Mouse (Mus musculus) right cerebral cortex, postnatal 10 days (tissue): ENCODE measurements around the gene Mst1.

ENCODE experiments used
- DNase-seq, 2 experiments: peaks; one replicate each; pipeline ENCODE4 v3.0.0; 2021; ENCODE audit warnings: low spot score in 2 of 2

Mst1 gene

DNA sequence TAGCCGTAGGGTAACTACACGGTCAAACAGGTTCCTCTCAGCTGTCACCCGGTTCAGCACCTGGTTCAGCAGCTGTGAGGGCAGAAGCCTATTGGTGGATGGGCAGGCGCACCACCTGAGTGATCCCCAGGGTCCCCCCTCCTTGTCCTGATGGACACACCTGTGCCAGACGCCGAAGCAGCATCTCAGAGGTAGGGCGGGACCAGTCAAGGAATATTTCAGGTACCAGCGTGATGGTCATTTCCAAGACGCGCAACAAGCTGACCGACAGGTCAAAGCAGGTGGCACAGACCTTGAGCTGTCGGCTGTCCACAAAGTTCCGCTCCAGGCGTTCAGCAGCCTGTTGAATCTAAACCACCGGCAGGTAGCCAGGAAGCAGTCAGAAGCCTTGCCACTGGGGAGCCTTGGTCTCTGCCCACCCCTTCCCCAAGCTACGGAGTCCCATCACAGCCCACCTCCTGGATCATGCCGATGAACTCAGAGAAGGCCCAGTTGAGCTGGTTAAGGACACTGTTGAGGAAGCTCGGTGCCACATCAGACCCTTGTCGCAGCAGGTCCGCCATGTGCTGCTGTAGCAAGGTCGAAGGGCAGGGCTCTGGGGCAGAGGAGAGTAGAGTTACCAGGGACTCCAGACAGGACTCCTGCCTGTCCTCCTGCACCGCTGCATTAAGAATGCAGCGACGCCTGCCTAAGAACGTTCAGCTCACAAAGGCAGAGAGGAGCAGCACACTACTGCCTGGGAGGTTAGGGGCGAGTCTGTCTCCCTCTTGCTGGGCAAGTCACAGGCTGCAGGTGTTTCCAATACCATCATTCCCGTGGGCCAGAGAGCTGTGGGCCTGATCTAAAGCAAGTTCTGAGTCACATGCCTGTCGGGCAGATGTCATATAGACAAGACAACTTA, 23.6 kb upstream of the Mst1 start:
- peak in 1 of 2 experiments; percentile 36 for DNase-seq

DNA sequence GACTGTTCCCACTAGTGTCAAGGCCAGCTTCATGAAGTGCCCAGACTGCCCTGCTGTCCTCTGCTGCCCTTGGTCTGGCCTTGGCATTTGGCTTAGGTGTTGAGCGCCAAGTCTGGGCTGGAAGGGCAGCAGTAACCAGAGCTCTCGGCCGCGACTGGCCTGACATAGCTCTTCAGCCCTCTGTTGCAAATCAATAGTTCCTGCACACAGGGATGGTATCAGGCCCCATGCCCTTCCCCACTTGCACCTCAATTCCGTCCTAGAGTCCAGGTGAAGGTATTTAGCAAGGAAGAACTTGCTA, 23.0 kb upstream of the Mst1 start:
- DNase-seq, result no peak

DNA sequence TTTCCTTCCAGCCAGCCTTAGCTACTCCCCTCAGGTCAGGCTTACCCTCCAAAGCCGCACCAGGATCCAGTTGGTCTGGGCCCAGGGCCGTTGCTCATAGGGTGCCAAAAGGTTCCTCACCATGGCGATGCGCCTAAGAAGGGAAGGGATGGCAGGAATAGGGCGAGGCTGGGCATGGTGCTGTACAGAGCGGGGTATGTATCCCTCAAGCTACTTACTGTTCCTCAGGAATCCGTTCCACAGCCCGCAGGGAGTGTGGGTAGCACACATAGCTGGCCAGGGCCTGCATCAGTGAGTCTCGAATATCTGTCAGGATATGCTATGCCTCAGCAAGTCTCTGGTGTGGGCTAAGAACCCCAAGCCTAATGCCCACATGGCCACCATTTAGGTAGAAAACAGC, 21.9 kb upstream of the Mst1 start:
- no peak for DNase-seq

DNA sequence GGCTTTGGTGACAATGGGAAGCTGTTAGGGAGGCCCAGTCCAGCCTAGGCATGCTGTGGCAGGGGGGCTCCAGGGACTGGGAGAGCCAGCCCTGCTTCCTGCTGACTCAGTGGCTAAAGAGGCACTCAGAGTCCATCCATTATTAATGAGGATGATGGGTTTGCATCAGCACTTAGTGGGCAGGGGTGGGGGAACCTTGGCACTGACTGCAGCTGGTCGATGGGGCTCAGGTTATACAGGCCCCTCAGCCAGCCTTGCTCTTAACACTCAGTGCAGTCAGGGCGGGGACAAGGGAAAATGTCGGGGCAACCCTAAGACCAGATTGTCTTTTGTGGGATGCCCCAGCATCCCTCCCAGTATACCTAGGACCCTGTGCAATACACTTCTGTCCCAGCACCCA, 18.1 kb upstream of the Mst1 start:
- DNase-seq, result no peak

DNA sequence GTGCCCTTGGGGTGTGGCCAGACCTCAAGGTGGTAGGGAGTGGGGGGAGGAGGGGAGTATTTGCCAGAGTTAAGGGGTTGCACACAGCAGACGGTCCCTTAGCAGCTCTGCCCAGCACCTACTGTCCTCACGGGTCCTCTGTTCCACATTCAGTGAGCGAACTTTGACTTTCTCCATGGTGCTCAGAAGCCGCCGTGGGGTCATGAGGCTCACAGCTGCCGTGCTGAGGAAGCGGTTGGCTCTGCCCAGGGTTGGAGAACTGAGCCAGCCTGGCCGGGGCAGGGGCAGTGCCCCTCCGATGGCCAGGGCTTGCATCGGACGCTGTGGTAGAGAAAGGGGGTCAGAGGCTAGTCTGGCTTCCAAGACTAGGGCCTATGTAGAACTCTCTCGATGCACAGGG, 16.9 kb upstream of the Mst1 start:
- no peak for DNase-seq

DNA sequence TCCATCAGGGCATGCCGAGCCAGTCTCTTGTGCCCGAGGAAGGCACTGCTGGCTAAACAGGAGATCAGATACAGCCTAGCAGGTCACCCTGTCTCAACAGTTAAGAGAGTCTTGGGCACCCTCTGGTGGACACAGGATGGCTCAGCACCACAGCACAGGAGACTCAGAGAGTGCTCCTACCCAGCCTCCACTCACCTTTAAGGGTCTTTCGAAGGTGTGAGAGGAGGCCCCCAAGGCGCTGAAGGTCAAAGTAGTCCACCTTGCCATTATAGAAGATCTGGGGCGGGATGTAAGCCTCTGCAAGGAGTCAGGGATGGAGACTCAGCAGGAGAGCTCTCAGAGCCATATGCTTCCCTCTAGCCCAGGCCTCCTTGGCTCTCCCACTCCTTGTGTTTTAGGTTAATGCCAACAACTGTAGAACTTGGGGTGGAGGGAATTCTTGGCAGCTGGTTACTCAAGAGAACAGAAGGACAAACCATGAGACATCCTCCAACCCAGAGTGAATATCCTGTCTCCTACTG, 14.7 kb upstream of the Mst1 start:
- peak; percentile 75 to 78 for DNase-seq

DNA sequence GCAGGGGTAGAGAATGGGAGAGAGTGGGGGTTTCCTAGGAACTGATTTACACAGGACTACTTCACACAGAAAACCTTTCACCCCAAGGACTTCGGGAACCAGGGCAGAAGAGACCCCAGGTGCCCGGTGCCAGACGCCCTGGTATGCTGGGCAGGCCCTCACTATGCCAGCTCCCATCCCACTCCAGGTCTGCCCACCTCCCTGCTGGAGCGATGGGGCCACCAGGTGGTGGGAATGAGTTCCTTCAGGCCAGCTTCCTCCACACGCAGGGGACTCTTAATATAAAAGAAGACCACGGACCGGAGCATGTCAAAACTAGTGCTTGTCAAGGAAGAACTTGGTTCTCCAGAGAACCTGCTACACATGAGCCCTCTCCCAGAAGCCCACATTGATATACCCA, 13.0 kb upstream of the Mst1 start:
- DNase-seq, result no peak

DNA sequence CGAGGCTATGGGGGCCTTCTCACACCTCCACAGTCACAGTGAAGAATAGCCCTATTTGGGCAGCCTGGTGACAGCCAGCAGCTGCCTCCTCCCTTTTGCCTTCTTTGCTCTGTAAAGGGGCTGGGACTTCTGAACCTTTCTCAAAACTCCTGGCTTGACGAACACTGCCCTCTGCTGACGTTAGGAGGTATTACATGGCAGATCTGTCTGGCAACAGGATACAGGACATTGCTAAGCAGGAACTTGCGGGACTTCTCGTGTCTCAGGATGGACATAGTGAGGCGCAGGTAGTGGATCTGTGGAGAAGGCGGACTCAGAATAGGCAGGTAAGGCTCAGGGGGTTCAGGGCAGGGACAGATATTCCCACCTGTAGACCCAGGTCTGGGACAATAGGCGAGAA, 12.3 kb upstream of the Mst1 start:
- DNase-seq, result peak; percentile 79 to 88

DNA sequence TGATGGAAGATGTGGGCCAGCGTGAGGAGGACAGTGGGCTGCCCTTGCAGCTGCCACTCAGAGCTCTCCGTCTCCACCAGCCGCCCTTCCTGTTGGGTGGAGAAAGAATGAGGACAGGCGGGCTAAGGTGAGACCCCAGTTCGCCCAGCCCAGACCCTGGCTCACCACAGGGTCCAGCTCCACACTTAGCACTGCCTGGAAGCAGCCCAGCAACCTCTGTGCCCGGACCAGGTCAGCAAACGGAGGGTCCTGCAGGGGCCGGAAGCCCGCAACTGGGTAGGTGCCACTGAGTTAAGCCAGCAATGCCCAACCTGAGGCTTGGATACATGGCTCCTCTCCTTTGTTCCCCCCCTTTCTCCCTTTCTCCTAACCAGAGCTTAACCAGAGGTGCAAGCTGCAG, 11.2 kb upstream of the Mst1 start:
- DNase-seq, result no peak

DNA sequence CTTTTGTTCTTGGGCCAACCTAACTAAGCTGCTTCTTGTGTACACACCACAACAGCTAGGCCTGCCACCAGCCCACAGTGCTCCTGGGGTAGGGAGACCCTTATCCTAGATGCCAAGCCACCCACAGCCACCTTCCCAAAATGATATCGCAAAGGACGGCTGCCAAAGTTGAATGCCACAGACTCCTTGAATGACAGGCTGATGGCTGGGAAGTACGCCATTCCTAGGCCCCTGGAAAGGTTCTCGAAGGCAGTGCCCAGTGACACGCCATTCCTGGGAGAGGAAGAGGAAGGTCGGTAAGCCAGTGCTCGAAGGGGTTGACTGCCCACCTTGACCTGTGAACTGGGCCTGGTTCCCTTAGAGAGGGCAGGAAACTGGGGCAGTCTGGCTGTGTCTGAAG, 10.7 kb upstream of the Mst1 start:
- DNase-seq, result no peak

DNA sequence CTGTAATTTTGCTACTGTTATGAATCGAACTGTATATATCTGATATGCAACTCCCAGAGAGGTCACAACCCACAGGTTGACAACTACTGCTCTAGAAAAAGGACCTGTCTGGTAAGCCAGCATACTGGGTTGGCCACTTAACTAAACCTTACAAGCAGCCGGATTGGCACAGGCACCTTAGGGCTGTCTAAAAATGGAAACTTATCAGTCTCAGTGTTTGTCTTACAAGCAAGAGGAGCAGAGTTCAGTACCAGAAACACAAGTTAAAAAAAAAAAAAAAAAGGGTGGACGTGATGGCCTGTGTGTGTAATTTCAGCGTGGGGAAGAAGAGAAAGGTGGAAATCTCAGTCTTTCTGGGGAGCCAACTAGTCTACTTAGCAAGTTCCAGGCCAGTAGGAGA, 8.4 kb upstream of the Mst1 start:
- DNase-seq, result no peak

DNA sequence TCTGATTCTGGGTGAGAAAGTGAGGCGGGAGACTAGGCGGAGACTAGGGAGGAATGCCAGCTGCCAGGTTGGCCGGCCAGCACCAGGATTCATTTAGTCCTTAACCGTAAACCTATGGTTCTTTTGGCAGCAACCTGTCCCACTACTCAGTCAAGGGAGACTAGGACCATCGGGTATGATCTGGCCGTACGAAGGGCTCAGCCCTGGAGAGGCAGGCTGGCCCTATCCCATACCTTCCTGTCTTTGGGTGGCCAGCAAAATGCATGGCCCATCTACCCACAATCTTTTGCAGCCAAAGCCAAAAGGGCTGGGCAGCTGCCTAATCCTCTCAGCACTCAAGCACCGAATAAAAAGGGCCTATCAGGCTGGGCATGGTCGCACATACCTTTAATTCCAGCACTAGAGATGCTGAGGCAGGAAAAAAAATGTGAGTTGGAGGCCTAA, 7.7 kb upstream of the Mst1 start:
- DNase-seq, result no peak

DNA sequence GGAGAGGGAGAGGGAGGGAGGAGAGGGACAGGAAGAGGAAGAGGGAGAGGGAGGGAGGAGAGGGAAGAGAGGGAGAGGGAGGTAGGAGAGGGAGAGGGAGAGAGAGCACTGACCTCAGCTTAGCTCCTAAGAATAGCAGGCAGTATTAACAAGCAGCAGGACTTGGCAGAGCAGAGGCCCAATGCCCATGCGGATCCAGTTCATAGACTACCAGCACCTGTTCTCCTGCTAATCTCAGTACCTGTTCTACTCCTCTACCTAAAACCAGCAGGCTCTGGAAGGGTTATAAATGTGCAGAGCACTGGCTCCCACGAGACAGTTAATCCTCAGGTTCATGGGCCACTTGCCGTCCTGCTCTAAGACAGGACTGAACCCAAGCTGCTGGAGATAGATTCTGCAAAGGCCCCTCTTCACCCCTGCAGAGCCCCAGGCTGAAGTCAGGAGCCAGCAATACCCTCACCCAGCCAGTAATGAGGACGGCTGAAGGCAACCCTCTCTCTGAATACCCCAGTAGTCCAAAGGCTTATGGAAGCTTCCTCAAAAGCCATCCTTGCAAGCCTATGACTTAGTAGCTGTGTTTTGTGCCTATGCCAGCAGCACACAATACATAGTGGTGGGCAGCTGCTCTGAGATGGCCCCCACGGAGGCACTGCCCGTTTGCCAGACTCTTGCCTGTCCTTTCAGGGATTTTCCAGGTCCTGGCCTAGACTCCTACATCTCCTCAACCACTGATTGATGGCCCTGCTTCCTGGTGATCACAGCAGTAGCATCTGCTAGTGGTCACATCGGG, 6.9 kb upstream of the Mst1 start:
- no peak for DNase-seq

DNA sequence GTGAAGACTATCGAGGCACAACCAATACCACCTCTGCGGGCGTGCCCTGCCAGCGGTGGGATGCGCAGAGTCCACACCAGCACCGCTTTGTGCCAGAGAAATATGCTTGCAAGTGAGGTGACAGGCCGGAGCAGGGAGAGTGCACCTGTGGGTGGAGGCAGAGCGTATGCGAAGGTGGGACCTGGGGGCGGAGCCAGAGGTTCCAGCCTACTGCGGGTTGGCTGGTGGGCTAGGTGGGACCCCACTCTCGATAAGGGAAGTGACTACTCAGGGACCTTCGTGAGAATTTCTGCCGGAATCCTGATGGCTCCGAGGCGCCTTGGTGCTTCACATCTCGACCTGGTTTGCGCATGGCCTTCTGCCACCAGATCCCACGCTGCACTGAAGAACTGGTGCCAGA, 2.3 kb downstream of the Mst1 start:
- no peak for DNase-seq

DNA sequence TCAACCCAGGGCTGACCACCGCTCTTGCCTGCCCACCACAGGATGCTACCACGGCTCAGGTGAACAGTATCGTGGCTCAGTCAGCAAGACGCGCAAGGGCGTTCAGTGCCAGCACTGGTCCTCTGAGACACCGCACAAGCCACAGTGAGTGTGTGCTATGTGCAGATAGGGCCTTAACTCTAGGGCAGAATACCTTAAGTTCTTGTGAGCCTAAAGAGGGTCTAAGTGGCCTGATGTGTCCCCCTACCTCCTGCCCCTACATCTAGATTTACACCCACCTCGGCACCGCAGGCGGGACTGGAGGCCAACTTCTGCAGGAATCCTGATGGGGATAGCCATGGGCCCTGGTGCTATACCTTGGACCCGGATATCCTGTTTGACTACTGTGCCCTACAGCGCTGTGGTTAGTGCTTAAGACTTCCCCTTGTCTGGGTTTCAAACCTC, 2.8 kb downstream of the Mst1 start, which contains the start of gene Rnf123:
Gene Rnf123 (minus strand): TSS at position 359 of the 444 bp plus-strand sequence.
- no peak for DNase-seq

DNA sequence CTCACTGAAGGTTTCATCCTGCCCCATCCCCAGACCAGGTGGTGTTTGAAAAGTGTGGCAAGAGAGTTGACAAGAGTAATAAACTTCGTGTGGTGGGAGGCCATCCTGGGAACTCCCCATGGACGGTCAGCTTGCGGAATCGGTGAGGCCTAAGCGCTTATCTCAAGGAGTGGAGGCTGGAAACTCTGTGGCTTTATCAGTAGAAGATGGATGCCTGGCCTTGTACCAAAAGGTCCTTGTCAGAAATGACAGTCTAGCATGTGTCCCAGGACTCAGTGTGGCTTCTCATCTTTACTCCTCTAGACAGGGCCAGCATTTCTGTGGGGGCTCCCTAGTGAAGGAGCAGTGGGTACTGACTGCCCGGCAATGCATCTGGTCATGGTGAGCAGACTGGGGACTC, 3.3 kb downstream of the Mst1 start:
- DNase-seq, result no peak

DNA sequence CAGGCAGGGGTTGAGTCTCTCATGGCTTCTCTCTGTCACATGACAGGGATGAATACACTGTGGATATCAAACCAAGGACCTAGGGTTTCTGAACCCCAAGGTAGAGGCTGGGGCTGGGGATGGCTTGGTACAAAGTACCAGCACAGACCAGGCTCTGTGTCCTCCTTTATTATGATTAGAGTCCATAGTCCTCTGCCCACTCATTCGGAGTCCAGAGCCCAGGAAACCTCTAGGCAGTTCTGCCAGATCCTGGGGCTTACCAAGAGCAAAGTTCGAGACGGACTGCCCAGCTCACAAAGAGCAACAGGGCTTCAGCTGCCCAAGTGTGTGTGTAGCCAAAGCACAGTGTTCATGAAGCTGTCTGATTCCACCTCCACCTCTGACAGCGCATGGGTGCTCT, 5.0 kb downstream of the Mst1 start:
- DNase-seq, result no peak

DNA sequence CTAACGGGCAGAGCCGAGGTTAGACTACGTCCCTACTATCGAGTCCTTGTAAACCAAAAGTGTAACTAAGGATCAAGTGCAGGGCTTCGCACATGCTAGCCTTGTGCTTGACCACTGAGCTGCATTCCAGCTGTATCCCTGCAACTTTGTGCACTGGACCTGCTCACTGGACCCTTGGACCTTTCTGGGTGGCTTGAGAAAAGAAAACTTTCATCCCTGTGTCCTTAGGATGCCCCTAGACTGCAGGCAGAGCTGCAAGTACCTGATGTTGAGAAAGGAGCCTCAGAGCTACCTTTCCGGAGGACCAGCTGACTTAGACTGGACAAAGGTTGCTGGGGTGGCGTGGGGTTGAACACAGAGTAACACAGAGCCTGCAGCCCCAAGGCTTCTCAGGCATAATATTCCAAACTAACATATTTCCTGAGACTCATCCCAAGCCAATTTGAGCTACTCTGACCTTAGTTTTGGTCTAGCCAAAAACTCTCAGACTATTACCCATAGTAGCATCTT, 10.4 kb downstream of the Mst1 start:
- no peak for DNase-seq

DNA sequence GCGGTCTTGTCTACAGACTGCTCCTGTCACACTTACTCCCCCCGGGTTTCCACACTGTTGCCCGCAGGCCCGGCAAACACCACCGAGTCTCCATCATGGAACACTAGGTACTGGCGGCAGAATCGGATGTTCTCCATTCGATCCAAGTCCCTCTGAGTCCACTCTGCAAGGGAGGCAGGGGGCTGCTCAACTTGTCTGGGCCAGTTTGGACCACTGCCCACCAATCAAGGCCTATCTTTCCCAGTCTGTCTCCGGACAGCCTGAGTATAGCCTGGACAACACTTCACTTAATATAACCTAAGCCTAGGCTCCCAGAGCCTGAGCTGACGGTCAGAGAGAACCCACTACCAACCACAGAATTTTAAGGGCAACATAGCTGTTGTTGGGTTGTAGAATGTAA, 13.3 kb downstream of the Mst1 start:
- no peak for DNase-seq

DNA sequence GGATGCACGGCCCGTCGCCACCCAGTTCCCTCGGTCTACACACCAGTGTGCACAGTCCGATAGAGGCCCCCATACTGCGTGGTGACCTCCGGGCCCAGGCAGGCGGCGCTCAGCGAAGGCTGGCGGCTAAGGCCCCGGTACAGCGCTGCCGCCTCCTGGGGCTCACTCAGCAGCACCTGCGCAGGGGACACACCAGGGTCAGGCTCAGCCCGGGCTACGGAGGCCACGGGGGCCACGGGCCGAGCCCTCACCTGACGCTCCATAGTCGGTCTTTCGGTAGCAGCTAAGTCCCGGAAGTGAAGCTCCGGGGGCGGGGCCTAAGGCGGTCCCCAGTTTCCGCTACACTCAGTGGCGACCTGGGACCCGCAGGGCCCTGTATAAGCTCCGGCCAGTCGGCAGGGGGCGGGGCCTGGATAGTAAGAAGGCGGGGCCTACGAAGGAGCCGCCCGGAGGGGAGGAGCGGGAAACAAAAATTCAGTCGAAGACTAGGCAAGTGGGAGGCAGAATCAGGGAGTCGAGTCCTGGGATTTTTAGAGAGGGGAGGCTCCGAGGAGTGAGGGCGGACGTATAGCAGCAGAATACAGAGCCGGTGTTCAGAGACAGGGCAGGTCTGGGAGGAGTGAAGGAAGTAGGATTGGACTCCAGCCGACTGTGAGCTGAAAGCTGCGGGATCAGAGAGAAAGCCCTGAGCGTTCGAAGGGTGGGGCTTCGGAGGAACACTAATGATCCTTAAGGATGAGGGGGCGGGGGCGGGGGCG, 14.1 kb downstream of the Mst1 start, which contains the start of gene Apeh:
Gene Apeh (minus strand): TSS at position 423 of the 758 bp plus-strand sequence.
- DNase-seq, result peak; percentile 93 to 94

DNA sequence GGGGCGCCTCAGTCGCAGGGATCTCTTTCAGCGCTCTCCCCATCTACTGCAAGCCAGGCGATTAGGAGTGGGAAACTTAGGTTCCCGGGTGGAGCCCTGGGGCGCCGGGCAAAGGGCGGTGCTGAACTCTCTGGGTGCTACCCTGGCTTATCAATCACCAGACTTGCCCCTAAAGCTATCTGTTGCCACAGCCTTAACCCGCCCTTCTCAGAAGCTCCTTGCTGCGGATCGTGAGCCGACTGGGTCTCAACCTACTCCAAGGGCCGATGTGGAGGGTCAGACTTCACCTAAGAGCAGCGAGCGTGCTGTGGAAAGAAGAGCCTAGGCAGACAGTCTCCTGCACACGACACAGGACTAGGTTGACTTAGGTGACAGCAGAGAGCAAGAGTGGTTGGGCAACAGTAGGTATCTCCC, 14.8 kb downstream of the Mst1 start:
- DNase-seq, result no peak

DNA sequence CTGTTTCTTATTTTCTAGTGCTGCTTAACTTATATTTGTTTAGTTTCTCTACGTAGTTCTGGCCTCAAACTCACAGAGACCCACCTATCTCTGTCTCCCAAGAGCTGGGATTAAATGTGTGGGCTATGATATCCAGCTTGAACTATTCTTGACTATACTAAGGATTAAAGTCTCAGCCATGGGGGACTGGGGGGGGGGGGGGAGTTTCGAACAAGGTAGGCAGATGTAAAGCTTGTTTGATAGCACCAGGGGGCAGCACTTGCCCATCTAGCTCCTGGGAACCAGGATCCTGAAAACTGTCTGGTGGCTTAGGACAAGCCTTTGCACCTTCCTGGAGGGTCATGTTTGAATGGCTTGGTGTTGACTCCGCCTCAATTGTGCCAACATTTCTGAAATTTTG, 15.3 kb downstream of the Mst1 start:
- peak in 1 of 2 experiments; percentile 79 for DNase-seq
